Mouse (Mus musculus) stomach, embryonic 16.5 days (tissue): ENCODE results near the gene H2-Oa. TPM values are rescaled to one million over a fixed set of nuclear protein-coding genes. Genes with fewer than 3 reads are reported as not detected.

Experiments
- ATAC-seq: fragments of 200-750 bp; cut with Nextera tagmentation; 2 replicates; pipeline ENCODE4 v1.8.0; 2017; ENCODE audit warnings: moderate number of reproducible peaks, moderate TSS enrichment; ENCODE audit not compliant: insufficient read depth, low FRiP score
- H3K27ac ChIP-seq: fragments of 300-500 bp; sonication (generic); 2 replicates; pipeline ENCODE4 v1.5.1; 2014; ENCODE audit warnings: low read length
- H3K27me3 ChIP-seq: fragments of 300-500 bp; sonication (generic); 2 replicates; pipeline ENCODE4 v1.6.1; 2014; ENCODE audit warnings: low read length, control low read depth, mixed read lengths; ENCODE audit not compliant: control insufficient read depth, insufficient read depth
- H3K36me3 ChIP-seq: fragments of 300-500 bp; sonication (generic); 2 replicates; pipeline ENCODE4 v1.6.1; 2014; ENCODE audit warnings: low read length; ENCODE audit not compliant: control insufficient read depth, insufficient read depth
- H3K4me1 ChIP-seq: fragments of 300-500 bp; sonication (generic); 2 replicates; pipeline ENCODE4 v1.6.1; 2014; ENCODE audit warnings: low read length, control low read depth, mixed read lengths; ENCODE audit not compliant: control insufficient read depth, insufficient read depth
- H3K4me2 ChIP-seq: fragments of 300-500 bp; sonication (generic); 2 replicates; pipeline ENCODE4 v1.6.1; 2014; ENCODE audit warnings: low read depth, low read length, mixed read lengths
- H3K4me3 ChIP-seq: fragments of 300-500 bp; sonication (generic); replicated peaks from 2 replicates; pipeline ENCODE4 v1.5.1; 2014; ENCODE audit warnings: mild to moderate bottlenecking, low read length
- H3K9ac ChIP-seq: fragments of 300-500 bp; sonication (generic); 2 replicates; pipeline ENCODE4 v1.6.1; 2014; ENCODE audit warnings: low read length
- H3K9me3 ChIP-seq: fragments of 300-500 bp; sonication (generic); replicated peaks from 2 replicates; pipeline ENCODE4 v1.6.1; 2016; ENCODE audit warnings: low read length, control low read depth; ENCODE audit not compliant: control insufficient read depth
- WGBS: fragments of 180-500 bp; shearing (Covaris S2); extraction: QIAGEN DNeasy Blood & Tissue Kit; methylation state at CpG from one replicate; pipeline ENCODE4 v1.1.7; 2014; 5-methylcytosine and 5-hydroxymethylcytosine counted together
- polyA plus RNA-seq: library from polyadenylated mRNA; unstranded; fragments of >200 nt; fragmentation: Nextera tagmentation; extraction: Ambion mirVana; gene quantifications from 2 replicates; pipeline ENCODE4 v1.2.1, GENCODE M21; 2015

Gene H2-Oa
- polyA plus RNA-seq, 1 experiment from 2014 or later = 0.61 TPM

GRCm38 (mm10) chr17:34133289-34133688, 41.1 kb downstream of the H2-Oa start:
- H3K36me3 ChIP-seq = no peaks in the 10 kb centered on the region
- no peak for ATAC-seq
- peaks cover 5% of the 10 kb centered on the region; the same call in 1 of the 2 replicates for H3K4me1 ChIP-seq
- H3K9me3 ChIP-seq = no peaks in the 10 kb centered on the region
- H3K4me3 ChIP-seq = no peak overlapping the region
- no peak overlapping the region for H3K27ac ChIP-seq
- no peak overlapping the region for H3K9ac ChIP-seq
- WGBS = 71% methylated on average over 11 of the region's 11 CpGs
- no peak overlapping the region for H3K4me2 ChIP-seq
- peaks cover 4% of the 10 kb centered on the region; the same call in 1 of the 2 replicates for H3K27me3 ChIP-seq

GRCm38 (mm10) chr17:34134451-34134850, 42.3 kb downstream of the H2-Oa start:
- no peak overlapping the region for H3K9ac ChIP-seq
- peaks cover 5% of the 10 kb centered on the region; the same call in 1 of the 2 replicates for H3K27me3 ChIP-seq
- ATAC-seq = no peak
- H3K27ac ChIP-seq = no peak overlapping the region
- H3K4me3 ChIP-seq = no peak overlapping the region
- H3K9me3 ChIP-seq = no peaks in the 10 kb centered on the region
- H3K4me1 ChIP-seq = peaks cover 4% of the 10 kb centered on the region; the same call in 1 of the 2 replicates
- H3K36me3 ChIP-seq = no peaks in the 10 kb centered on the region
- 73% methylated on average over 3 of the region's 3 CpGs for WGBS
- H3K4me2 ChIP-seq = no peak overlapping the region

- Histone ChIP-seq H3K27ac (no peak overlapping the region), H3K9me3 (no peaks in the 10 kb centered on the region), H3K4me1 (peaks cover 4% of the 10 kb centered on the region; the same call in 1 of the 2 replicates), H3K4me3 (peak overlapping the region; percentile 44), H3K27me3 (peaks cover 8% of the 10 kb centered on the region; the same call in 1 of the 2 replicates), H3K9ac (peak overlapping the region; percentile 55), H3K4me2 (peak overlapping the region; percentile 76), H3K36me3 (no peaks in the 10 kb centered on the region)
- ATAC-seq = peak; percentile 97
- WGBS = 6% methylated on average over 31 of the region's 31 CpGs
These were observed 43.4 kb downstream of the H2-Oa start for GRCm38 (mm10) chr17:34135297-34136224.

GRCm38 (mm10) chr17:34137601-34138000, 45.5 kb downstream of the H2-Oa start:
- no peak for ATAC-seq
- WGBS = 70% methylated on average over 7 of the region's 7 CpGs

GRCm38 (mm10) chr17:34138655-34139054, 46.5 kb downstream of the H2-Oa start:
- no peak overlapping the region for H3K4me2 ChIP-seq
- no peak for ATAC-seq
- peaks cover 12% of the 10 kb centered on the region; the same call in 1 of the 2 replicates for H3K27me3 ChIP-seq
- H3K9me3 ChIP-seq = no peaks in the 10 kb centered on the region
- H3K4me1 ChIP-seq = peaks cover 4% of the 10 kb centered on the region; the same call in 1 of the 2 replicates
- 79% methylated on average over 7 of the region's 7 CpGs for WGBS
- H3K27ac ChIP-seq = no peak overlapping the region
- no peak overlapping the region for H3K9ac ChIP-seq
- no peak overlapping the region for H3K4me3 ChIP-seq
- no peaks in the 10 kb centered on the region for H3K36me3 ChIP-seq

More at GRCm38 (mm10) chr17:34137601-34138000, 45.5 kb downstream of the H2-Oa start:
- no peaks in the 10 kb centered on the region for H3K36me3 ChIP-seq
- H3K9ac ChIP-seq = no peak overlapping the region
- H3K27me3 ChIP-seq = peaks cover 12% of the 10 kb centered on the region; the same call in 1 of the 2 replicates
- no peaks in the 10 kb centered on the region for H3K9me3 ChIP-seq
- no peak overlapping the region for H3K27ac ChIP-seq
- H3K4me1 ChIP-seq = peaks cover 4% of the 10 kb centered on the region; the same call in 1 of the 2 replicates
- no peak overlapping the region for H3K4me3 ChIP-seq
- no peak overlapping the region for H3K4me2 ChIP-seq

GRCm38 (mm10) chr17:34139416-34139815, 47.3 kb downstream of the H2-Oa start:
- no peaks in the 10 kb centered on the region for H3K9me3 ChIP-seq
- no peak for ATAC-seq
- peak overlapping the region; percentile 58 for H3K9ac ChIP-seq
- H3K4me3 ChIP-seq = peak overlapping the region; percentile 43
- H3K4me1 ChIP-seq = peaks cover 4% of the 10 kb centered on the region; the same call in 1 of the 2 replicates
- H3K27ac ChIP-seq = no peak overlapping the region
- H3K27me3 ChIP-seq = peaks cover 12% of the 10 kb centered on the region; the same call in 1 of the 2 replicates
- WGBS = 2% methylated on average over 16 of the region's 16 CpGs
- peak overlapping the region; percentile 80 for H3K4me2 ChIP-seq
- no peaks in the 10 kb centered on the region for H3K36me3 ChIP-seq

- peaks cover 4% of the 10 kb centered on the region; the same call in 1 of the 2 replicates for H3K4me1 ChIP-seq
- no peak overlapping the region for H3K27ac ChIP-seq
- no peaks in the 10 kb centered on the region for H3K36me3 ChIP-seq
- 7% methylated on average over 5 of the region's 5 CpGs for WGBS
- no peak overlapping the region for H3K9ac ChIP-seq
- H3K4me3 ChIP-seq = no peak overlapping the region
- no peak for ATAC-seq
- H3K4me2 ChIP-seq = no peak overlapping the region
- peaks cover 12% of the 10 kb centered on the region; the same call in 1 of the 2 replicates for H3K27me3 ChIP-seq
- H3K9me3 ChIP-seq = no peaks in the 10 kb centered on the region
These were observed 48.1 kb downstream of the H2-Oa start for GRCm38 (mm10) chr17:34140240-34140639.

- no peaks in the 10 kb centered on the region for H3K9me3 ChIP-seq
- no peak overlapping the region for H3K4me3 ChIP-seq
- no peak overlapping the region for H3K9ac ChIP-seq
- no peaks in the 10 kb centered on the region for H3K36me3 ChIP-seq
- H3K4me2 ChIP-seq = no peak overlapping the region
- 47% methylated on average over 4 of the region's 4 CpGs for WGBS
- peaks cover 12% of the 10 kb centered on the region; the same call in 1 of the 2 replicates for H3K27me3 ChIP-seq
- H3K27ac ChIP-seq = no peak overlapping the region
- no peak for ATAC-seq
- peaks cover 4% of the 10 kb centered on the region; the same call in 1 of the 2 replicates for H3K4me1 ChIP-seq
These were observed 49.3 kb downstream of the H2-Oa start for GRCm38 (mm10) chr17:34141448-34141847.

GRCm38 (mm10) chr17:34142456-34143010, 50.4 kb downstream of the H2-Oa start:
- no peak for ATAC-seq
- H3K9me3 ChIP-seq = no peaks in the 10 kb centered on the region
- peaks cover 9% of the 10 kb centered on the region; the same call in 1 of the 2 replicates for H3K27me3 ChIP-seq
- no peaks in the 10 kb centered on the region for H3K36me3 ChIP-seq
- no peak overlapping the region for H3K9ac ChIP-seq
- H3K27ac ChIP-seq = no peak overlapping the region
- H3K4me2 ChIP-seq = no peak overlapping the region
- H3K4me3 ChIP-seq = no peak overlapping the region
- H3K4me1 ChIP-seq = peaks cover 4% of the 10 kb centered on the region; the same call in 1 of the 2 replicates
- whole genome bisulfite sequencing = 68% methylated on average over 7 of the region's 7 CpGs
